19 mouse cellular contexts compared by ENCODE assay signal in the genomic region with DNA sequence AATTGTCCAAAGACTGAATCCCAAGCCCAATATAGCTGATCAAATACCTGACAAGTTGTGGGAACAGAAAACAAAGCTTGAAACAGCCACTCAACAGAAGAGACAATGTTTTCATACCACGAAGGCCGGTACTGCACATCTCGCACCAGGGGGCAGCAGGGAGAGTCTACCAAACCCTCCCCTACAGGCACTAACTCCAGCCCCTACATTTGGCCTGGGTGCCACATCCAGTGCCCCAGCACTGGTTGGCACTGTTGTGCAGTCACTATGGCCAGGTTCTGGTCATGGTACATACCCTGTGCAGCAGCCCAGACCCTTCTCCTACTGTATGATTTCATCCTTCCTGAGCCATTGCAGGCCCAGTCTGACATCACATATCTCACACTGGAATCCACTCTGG. TPM values are rescaled to one million over a fixed set of nuclear protein-coding genes. Genes with fewer than 3 reads are reported as not detected.
A peak's percentile ranks its signal among the peaks of the same experiment; 100 is the strongest.
DNase-seq lines count a peak whose midpoint lies in the region; ATAC-seq and TF ChIP-seq lines count a peak whose summit lies in the region.
"Had no signal": no experiment of that assay in that cellular context is flagged by ENCODE, and none has a peak within 500 bp of the region (broad histone marks: within the 10 kb centered on the region; RNA-seq: fewer than 3 reads in every experiment).

No protein-coding gene starts in this region.

- no peak overlapping the region for H3K9ac ChIP-seq in kidney, embryonic 16.5 days (replicated peaks; ENCODE audit: low read length)
- no peak overlapping the region for H3K9ac ChIP-seq in kidney, embryonic 15.5 days
- no peak overlapping the region for H3K9ac ChIP-seq in liver, embryonic 11.5 days (ENCODE audit: low read depth, low read length)
- H3K9ac ChIP-seq: forebrain, embryonic 15.5 days; hindbrain, embryonic 13.5 days; midbrain, embryonic 13.5 days; stomach, embryonic 15.5 days had no signal

- no peak overlapping the region for H3K4me3 ChIP-seq in kidney, embryonic 16.5 days (ENCODE audit: low read length)
- H3K4me3 ChIP-seq in kidney, embryonic 15.5 days (replicated peaks): no peak overlapping the region
- H3K4me3 ChIP-seq in thymus, adult 2 months (ENCODE audit: control insufficient read depth, insufficient read depth, low read length): no peak overlapping the region
- no peak overlapping the region for H3K4me3 ChIP-seq in liver, embryonic 11.5 days (ENCODE audit: low read depth, low read length)
- H3K4me3 ChIP-seq: forebrain, embryonic 15.5 days; hindbrain, embryonic 13.5 days; midbrain, embryonic 13.5 days; stomach, embryonic 15.5 days had no signal

- no peaks in the 10 kb centered on the region for H3K4me1 ChIP-seq in kidney, embryonic 16.5 days (ENCODE audit: insufficient read depth, low read length)
- no peaks in the 10 kb centered on the region for H3K4me1 ChIP-seq in kidney, embryonic 15.5 days
- H3K4me1 ChIP-seq in thymus, adult 2 months (replicated peaks; ENCODE audit: control insufficient read depth, insufficient read depth, low read length): no peaks in the 10 kb centered on the region
- no peaks in the 10 kb centered on the region for H3K4me1 ChIP-seq in liver, embryonic 11.5 days (replicated peaks; ENCODE audit: control insufficient read depth, insufficient read depth, low read length)
- H3K4me1 ChIP-seq: forebrain, embryonic 15.5 days; hindbrain, embryonic 13.5 days; midbrain, embryonic 13.5 days; stomach, embryonic 15.5 days had no signal

- ATAC-seq in kidney, embryonic 16.5 days (ENCODE audit: low FRiP score, low TSS enrichment): 0 out of 2 replicates have a peak, but pooled peaks have one; percentile 9
- no peak for ATAC-seq in kidney, embryonic 15.5 days (replicated peaks; ENCODE audit: low FRiP score)
- ATAC-seq in liver, embryonic 11.5 days (replicated peaks; ENCODE audit: low FRiP score): 0 out of 2 replicates have a peak, but pooled peaks have one; percentile 17
- ATAC-seq in erythroid progenitor cell, adult 5-6 weeks (replicated peaks; ENCODE audit: low FRiP score, poor library complexity, severe bottlenecking): no peak
- ATAC-seq: forebrain, embryonic 15.5 days; midbrain, embryonic 13.5 days had no signal

- H3K27ac ChIP-seq in kidney, embryonic 16.5 days (ENCODE audit: low read length): no peak overlapping the region
- H3K27ac ChIP-seq in kidney, embryonic 15.5 days: no peak overlapping the region
- no peak overlapping the region for H3K27ac ChIP-seq in thymus, adult 2 months (ENCODE audit: control insufficient read depth, insufficient read depth, low read length)
- H3K27ac ChIP-seq in liver, embryonic 11.5 days (ENCODE audit: low read depth, low read length): no peak overlapping the region
- H3K27ac ChIP-seq: forebrain, embryonic 15.5 days; hindbrain, embryonic 13.5 days; midbrain, embryonic 13.5 days; stomach, embryonic 15.5 days had no signal

- H3K4me2 ChIP-seq in kidney, embryonic 16.5 days (replicated peaks; ENCODE audit: low read depth, low read length): no peak overlapping the region
- H3K4me2 ChIP-seq in kidney, embryonic 15.5 days: no peak overlapping the region
- no peak overlapping the region for H3K4me2 ChIP-seq in liver, embryonic 11.5 days
- H3K4me2 ChIP-seq: forebrain, embryonic 15.5 days; hindbrain, embryonic 13.5 days; midbrain, embryonic 13.5 days; stomach, embryonic 15.5 days had no signal

- no peaks in the 10 kb centered on the region for H3K27me3 ChIP-seq in kidney, embryonic 16.5 days (ENCODE audit: insufficient read depth, low read length)
- H3K27me3 ChIP-seq in kidney, embryonic 15.5 days: no peaks in the 10 kb centered on the region
- no peaks in the 10 kb centered on the region for H3K27me3 ChIP-seq in thymus, adult 2 months (ENCODE audit: control insufficient read depth, insufficient read depth, low read length)
- H3K27me3 ChIP-seq in liver, embryonic 11.5 days (replicated peaks; ENCODE audit: control insufficient read depth, insufficient read depth, low read length): no peaks in the 10 kb centered on the region
- H3K27me3 ChIP-seq: forebrain, embryonic 15.5 days; hindbrain, embryonic 13.5 days; midbrain, embryonic 13.5 days; stomach, embryonic 15.5 days had no signal

- H3K9me3 ChIP-seq in kidney, embryonic 16.5 days (ENCODE audit: low read length): no peaks in the 10 kb centered on the region
- no peaks in the 10 kb centered on the region for H3K9me3 ChIP-seq in kidney, embryonic 15.5 days (replicated peaks)
- H3K9me3 ChIP-seq in liver, embryonic 11.5 days (ENCODE audit: control insufficient read depth, low read length): no peaks in the 10 kb centered on the region
- H3K9me3 ChIP-seq: forebrain, embryonic 15.5 days; hindbrain, embryonic 13.5 days; midbrain, embryonic 13.5 days; stomach, embryonic 15.5 days had no signal

- peak; percentile 35 for DNase-seq in thymus, postnatal 4 days
- DNase-seq in thymus, adult 2 months: no peak
- DNase-seq in liver, embryonic 11.5 days (ENCODE audit: low spot score): no peak
- DNase-seq in retina, embryonic 14.5 days (ENCODE audit: low spot score): no peak
- DNase-seq: adrenal gland, adult 2 months; cerebellum, adult 18-20 months; kidney, adult 9 months; left cerebral cortex, postnatal 4 days had no signal

- no peak for TF ChIP-seq POLR2A in thymus, adult 2 months (IDR thresholded peaks at IDR 0.05; ENCODE audit: control insufficient read depth, extremely low read depth, insufficient read depth, low read length, poor library complexity)

- H3K36me3 ChIP-seq in kidney, embryonic 16.5 days (ENCODE audit: insufficient read depth, low read length): no peaks in the 10 kb centered on the region
- H3K36me3 ChIP-seq in kidney, embryonic 15.5 days: no peaks in the 10 kb centered on the region
- no peaks in the 10 kb centered on the region for H3K36me3 ChIP-seq in thymus, adult 2 months (ENCODE audit: control insufficient read depth, insufficient read depth, low read length)
- H3K36me3 ChIP-seq in liver, embryonic 11.5 days (ENCODE audit: control insufficient read depth, insufficient read depth, low read length): peaks cover 15% of the 10 kb centered on the region
- H3K36me3 ChIP-seq: forebrain, embryonic 15.5 days; hindbrain, embryonic 13.5 days; midbrain, embryonic 13.5 days; stomach, embryonic 15.5 days had no signal

- no peak for TF ChIP-seq CTCF in thymus, adult 2 months (IDR thresholded peaks at IDR 0.05; ENCODE audit: borderline replicate concordance, control insufficient read depth, extremely low read depth, insufficient read depth, low read length, poor library complexity)

- whole genome bisulfite sequencing in kidney, embryonic 16.5 days: 86% methylated on average over 3 of the region's 3 CpGs
- WGBS in kidney, embryonic 15.5 days: 87% methylated on average over 3 of the region's 3 CpGs
- WGBS in thymus, adult 2 months: 78% methylated on average over 3 of the region's 3 CpGs
- WGBS in liver, embryonic 11.5 days: 76% methylated on average over 3 of the region's 3 CpGs

RNA-seq across cellular contexts. Expression of gene Atp7b, which starts 31.1 kb away (rescaled TPM):
- polyA plus RNA-seq in kidney, embryonic 16.5 days (2015; fragmentation: Nextera tagmentation; extraction: Ambion mirVana): 0.67 and 0.72 TPM in 2 replicates
- polyA plus RNA-seq in kidney, embryonic 15.5 days (2015; fragmentation: Nextera tagmentation; extraction: Ambion mirVana): 0.68 and 0.96 TPM in 2 replicates
- polyA plus RNA-seq in thymus, adult 2 months (2012; rRNA removed): 1.5 and 1.8 TPM in 2 replicates
- polyA plus RNA-seq in liver, embryonic 11.5 days (2014; fragmentation: Nextera tagmentation; extraction: Ambion mirVana): 24.6 and 25.1 TPM in 2 replicates
- total RNA-seq in erythroid progenitor cell, adult 5-6 weeks (2015; ENCODE audit: low replicate concordance): 8.6 and 11.3 TPM in 2 replicates
- 4.5 and 8.5 TPM in 2 replicates for total RNA-seq in erythroid progenitor cell, adult 5-6 weeks (2017; ENCODE audit: low replicate concordance)

RNA-seq across cellular contexts. Expression of gene Alg11, which starts 31.5 kb away (rescaled TPM):
- polyA plus RNA-seq in kidney, embryonic 16.5 days (2015; fragmentation: Nextera tagmentation; extraction: Ambion mirVana): 33.0 and 36.0 TPM in 2 replicates
- polyA plus RNA-seq in kidney, embryonic 15.5 days (2015; fragmentation: Nextera tagmentation; extraction: Ambion mirVana): 33.2 and 36.2 TPM in 2 replicates
- 3.7 and 4.0 TPM in 2 replicates for polyA plus RNA-seq in thymus, adult 2 months (2012; rRNA removed)
- 22.0 and 29.8 TPM in 2 replicates for polyA plus RNA-seq in liver, embryonic 11.5 days (2014; fragmentation: Nextera tagmentation; extraction: Ambion mirVana)
- 3.2 and 5.4 TPM in 2 replicates for total RNA-seq in erythroid progenitor cell, adult 5-6 weeks (2015; ENCODE audit: low replicate concordance)
- total RNA-seq in erythroid progenitor cell, adult 5-6 weeks (2017; ENCODE audit: low replicate concordance): 4.7 and 28.4 TPM in 2 replicates

RNA-seq across cellular contexts. Expression of gene Ccdc70, which starts 59.4 kb away (rescaled TPM):
- polyA plus RNA-seq in kidney, embryonic 16.5 days (2015; fragmentation: Nextera tagmentation; extraction: Ambion mirVana): not detected in 2 replicates
- not detected in 2 replicates for polyA plus RNA-seq in kidney, embryonic 15.5 days (2015; fragmentation: Nextera tagmentation; extraction: Ambion mirVana)
- not detected in 2 replicates for polyA plus RNA-seq in thymus, adult 2 months (2012; rRNA removed)
- polyA plus RNA-seq in liver, embryonic 11.5 days (2014; fragmentation: Nextera tagmentation; extraction: Ambion mirVana): not detected in 2 replicates
- total RNA-seq in erythroid progenitor cell, adult 5-6 weeks (2015; ENCODE audit: low replicate concordance): not detected in 2 replicates
- total RNA-seq in erythroid progenitor cell, adult 5-6 weeks (2017; ENCODE audit: low replicate concordance): not detected in 2 replicates
- total RNA-seq: adrenal gland, adult 2 months; gastrocnemius, adult 8-10 months; left cerebral cortex, postnatal 4 days had no signal
- polyA plus RNA-seq: adrenal gland, adult 2 months; brain, embryonic 14.5 days; forebrain, embryonic 15.5 days; heart, embryonic 14.5 days; hindbrain, embryonic 13.5 days; lung, embryonic 16.5 days; midbrain, embryonic 13.5 days; stomach, embryonic 15.5 days had no signal

Comparison
In these comparisons a context has a peak if more than half of its experiments do, and no peak if none do; other contexts are left out.
1. ATAC-seq: peak in kidney, embryonic 16.5 days (single experiment) and liver, embryonic 11.5 days (single experiment); none in kidney, embryonic 15.5 days (single experiment) and erythroid progenitor cell, adult 5-6 weeks (single experiment).